Mouse (Mus musculus) heart, postnatal 0 days (tissue): Measurements from ENCODE around the gene Nxf1.

Source experiments
- CTCF ChIP-seq: IDR thresholded peaks from 2 replicates; pipeline ENCODE4 v1.5.1; 2016; ENCODE audit warnings: antibody characterized with exemption, control low read depth, low read depth
- EP300 ChIP-seq: IDR thresholded peaks from 2 replicates; pipeline ENCODE4 v1.6.1; 2016; ENCODE audit warnings: antibody characterized with exemption, low read depth

GRCm38 (mm10) chr19:8716767-8717475, 40.0 kb upstream of the Nxf1 start:
- TF ChIP-seq CTCF = no peak
- no peak for TF ChIP-seq EP300
